In the genomic region with DNA sequence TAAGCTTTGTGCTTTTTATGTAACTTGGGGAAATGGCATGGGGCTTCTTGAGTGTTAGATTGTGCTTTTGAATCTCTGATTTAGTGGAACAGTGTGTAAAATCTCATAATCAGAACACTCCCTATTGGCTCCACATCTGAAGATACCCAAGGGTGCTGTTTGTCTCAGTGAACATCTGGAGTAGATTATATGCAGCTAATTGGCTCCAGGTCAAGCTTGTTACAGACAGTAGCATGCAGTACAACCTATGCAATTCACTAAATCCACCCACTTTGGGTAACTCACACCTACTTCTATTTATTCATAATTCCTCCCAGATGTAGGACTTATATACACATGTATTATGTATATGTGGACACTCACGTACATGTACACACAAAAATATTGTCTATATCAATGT, we compare ENCODE assay signal across 20 mouse cellular contexts. TPM values are rescaled to one million over a fixed set of nuclear protein-coding genes. Genes with fewer than 3 reads are reported as not detected.
DNase-seq lines count a peak whose midpoint lies in the region; ATAC-seq and TF ChIP-seq lines count a peak whose summit lies in the region.
"Had no signal": no experiment of that assay in that cellular context is flagged by ENCODE, and none has a peak within 500 bp of the region (broad histone marks: within the 10 kb centered on the region; RNA-seq: fewer than 3 reads in every experiment).

No protein-coding gene starts in this region.

- H3K9me3 ChIP-seq in kidney, postnatal 0 days (replicated peaks; ENCODE audit: low read length): no peaks in the 10 kb centered on the region
- 0 out of 2 replicates have a peak, but pooled peaks cover 3% of the 10 kb centered on the region for H3K9me3 ChIP-seq in neural tube, embryonic 12.5 days
- H3K9me3 ChIP-seq: forebrain, embryonic 12.5 days had no signal

- no peak for TF ChIP-seq CTCF in kidney, postnatal 0 days (IDR thresholded peaks at IDR 0.05; ENCODE audit: low read depth)

- 72% methylated on average over 1 of the region's 1 CpGs for WGBS in kidney, postnatal 0 days
- 63% methylated on average over 1 of the region's 1 CpGs for WGBS in neural tube, embryonic 12.5 days

- no peak overlapping the region for H3K4me2 ChIP-seq in kidney, postnatal 0 days (ENCODE audit: low read length)
- H3K4me2 ChIP-seq in neural tube, embryonic 12.5 days (replicated peaks): no peak overlapping the region
- H3K4me2 ChIP-seq: forebrain, embryonic 12.5 days had no signal

- H3K4me3 ChIP-seq in kidney, postnatal 0 days (replicated peaks; ENCODE audit: low read depth, low read length): no peak overlapping the region
- H3K4me3 ChIP-seq in neural tube, embryonic 12.5 days: no peak overlapping the region
- H3K4me3 ChIP-seq: forebrain, embryonic 12.5 days; heart, adult 2 months; left cerebral cortex, adult 2 months had no signal

- peak; percentile 24 for DNase-seq in kidney, postnatal 0 days (ENCODE audit: low spot score)
- no peak for DNase-seq in kidney, adult 9 months
- DNase-seq in embryo, embryonic 11.5 days (ENCODE audit: low read depth, low spot score): peak; percentile 46
- peak; percentile 82 for DNase-seq in hindlimb bud, embryonic 11.5 days (ENCODE audit: extremely low spot score, low read depth, low spot score)
- no peak for DNase-seq in layer of hippocampus, postnatal 10 days (ENCODE audit: low spot score in 2 of 2)
- no peak for DNase-seq in ovary, postnatal 36 days (ENCODE audit: low spot score)
- no peak for DNase-seq in kidney, postnatal 25 days
- DNase-seq: B cell, adult 2 months; cerebellum, adult 8-10 months; gastrocnemius, postnatal 25 days; heart, adult 2 months; liver; lung, postnatal 10 days; right cerebral cortex, postnatal 14 days; thymus, postnatal 36 days had no signal

- no peak overlapping the region for H3K9ac ChIP-seq in kidney, postnatal 0 days (ENCODE audit: low read depth, low read length)
- H3K9ac ChIP-seq in neural tube, embryonic 12.5 days: no peak overlapping the region
- H3K9ac ChIP-seq: forebrain, embryonic 12.5 days had no signal

- H3K36me3 ChIP-seq in kidney, postnatal 0 days (ENCODE audit: insufficient read depth, low read length): no peaks in the 10 kb centered on the region
- no peaks in the 10 kb centered on the region for H3K36me3 ChIP-seq in neural tube, embryonic 12.5 days
- H3K36me3 ChIP-seq: forebrain, embryonic 12.5 days had no signal

- H3K27me3 ChIP-seq in kidney, postnatal 0 days (ENCODE audit: insufficient read depth, low read length): no peaks in the 10 kb centered on the region
- no peaks in the 10 kb centered on the region for H3K27me3 ChIP-seq in neural tube, embryonic 12.5 days (replicated peaks)
- H3K27me3 ChIP-seq: forebrain, embryonic 12.5 days had no signal

- no peak for ATAC-seq in kidney, postnatal 0 days (replicated peaks; ENCODE audit: low FRiP score, low read depth)
- peak; percentile 70; the same call in 1 of the 2 replicates for ATAC-seq in neural tube, embryonic 12.5 days (ENCODE audit: low FRiP score, low read depth)
- ATAC-seq: intestine, embryonic 16.5 days; midbrain, embryonic 16.5 days had no signal

- H3K4me1 ChIP-seq in kidney, postnatal 0 days (replicated peaks; ENCODE audit: insufficient read depth, low read length): no peaks in the 10 kb centered on the region
- H3K4me1 ChIP-seq in neural tube, embryonic 12.5 days: no peaks in the 10 kb centered on the region
- H3K4me1 ChIP-seq: forebrain, embryonic 12.5 days had no signal

- no peak overlapping the region for H3K27ac ChIP-seq in kidney, postnatal 0 days
- no peak overlapping the region for H3K27ac ChIP-seq in neural tube, embryonic 12.5 days
- H3K27ac ChIP-seq: forebrain, embryonic 12.5 days; heart, adult 2 months; left cerebral cortex, adult 2 months had no signal

RNA-seq across cellular contexts. Expression of a gene that starts 58.6 kb away (rescaled TPM):
- polyA plus RNA-seq in kidney, postnatal 0 days (2015; fragmentation: Nextera tagmentation; extraction: Ambion mirVana): 11.1 TPM in 2 replicates
- polyA plus RNA-seq in neural tube, embryonic 12.5 days (2016; fragmentation: Nextera tagmentation; extraction: Ambion mirVana): 6.6 and 6.8 TPM in 2 replicates
- total RNA-seq in layer of hippocampus, postnatal 10 days (2021): 1 to 10 TPM; 5.0 to 5.1 TPM

Comparison
In these comparisons a context has a peak if more than half of its experiments do, and no peak if none do; other contexts are left out.
1. DNase-seq: peak in kidney, postnatal 0 days (single experiment), embryo, embryonic 11.5 days (single experiment) and hindlimb bud, embryonic 11.5 days (single experiment); none in kidney, adult 9 months (single experiment), layer of hippocampus, postnatal 10 days (0 of 2), ovary, postnatal 36 days (single experiment) and kidney, postnatal 25 days (0 of 2).